Mouse (Mus musculus): ENCODE results near the gene Syt13. TPM values are rescaled to one million over a fixed set of nuclear protein-coding genes. Genes with fewer than 3 reads are reported as not detected.

Gene Syt13
- total RNA-seq, 2 experiments from 2014 or later: 0.24 to 0.28 TPM

DNA sequence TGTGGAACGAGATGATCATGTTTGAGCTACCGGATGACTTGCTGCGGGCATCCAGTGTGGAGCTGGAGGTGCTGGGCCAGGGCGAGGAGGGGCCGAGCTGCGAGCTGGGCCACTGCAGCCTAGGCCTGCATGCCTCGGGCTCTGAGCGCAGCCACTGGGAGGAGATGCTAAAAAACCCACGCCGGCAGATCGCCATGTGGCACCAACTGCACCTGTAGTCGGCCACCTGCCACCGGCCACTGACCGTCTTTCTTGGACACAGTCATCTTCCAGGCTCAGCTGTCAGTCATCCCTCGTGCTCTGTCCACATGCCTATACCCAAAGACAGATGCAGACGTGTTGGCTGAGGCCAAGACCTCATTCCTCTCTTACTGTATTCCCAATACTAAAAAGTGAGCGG, 38.6 kb downstream of the Syt13 start:
- DNase-seq: no peak

DNA sequence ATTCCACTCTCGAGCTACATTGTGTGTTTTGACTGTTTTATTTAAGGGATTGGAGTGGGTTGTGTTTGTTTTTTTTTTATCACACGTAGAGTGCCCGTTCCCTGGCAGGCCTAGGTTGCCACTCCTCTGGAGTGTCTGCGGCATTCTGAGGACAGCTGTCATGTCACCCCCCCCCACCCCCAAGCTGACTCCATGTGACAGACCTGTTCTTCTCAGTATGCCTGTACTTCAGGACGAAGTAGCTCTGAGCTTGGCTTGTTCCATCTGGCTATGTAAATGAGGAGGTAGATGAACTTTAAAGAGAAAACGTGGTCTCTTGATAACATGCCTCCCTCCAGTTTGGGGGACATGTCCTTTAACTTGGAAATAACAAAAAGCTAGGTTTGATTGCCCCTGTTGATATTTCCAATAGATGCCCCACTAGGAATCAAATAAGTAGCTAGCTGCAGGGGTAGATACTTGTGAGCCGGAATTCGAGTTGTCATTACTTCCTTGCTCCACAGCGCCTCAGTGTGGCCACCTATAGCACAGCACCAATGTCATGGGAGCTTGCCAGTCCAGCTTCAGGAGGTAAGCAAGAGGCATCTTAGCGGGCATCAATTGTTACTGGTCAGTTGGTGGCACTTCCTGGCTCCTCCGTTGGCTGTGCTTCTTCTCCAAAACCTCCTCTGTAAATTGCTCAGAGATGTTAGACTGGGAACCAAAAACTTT, 39.7 kb downstream of the Syt13 start:
- intact Hi-C loops (cut with DNase I): loop anchor here (1.0 to 2.0 kb wide), 2 partner anchors 44 to 72 kb away; no protein-coding TSS in a partner anchor
- peak; percentile 60 to 74 for DNase-seq

More for the DNA sequence above, 38.6 kb downstream of the Syt13 start:
- intact Hi-C loops (cut with DNase I): no loop called here

DNA sequence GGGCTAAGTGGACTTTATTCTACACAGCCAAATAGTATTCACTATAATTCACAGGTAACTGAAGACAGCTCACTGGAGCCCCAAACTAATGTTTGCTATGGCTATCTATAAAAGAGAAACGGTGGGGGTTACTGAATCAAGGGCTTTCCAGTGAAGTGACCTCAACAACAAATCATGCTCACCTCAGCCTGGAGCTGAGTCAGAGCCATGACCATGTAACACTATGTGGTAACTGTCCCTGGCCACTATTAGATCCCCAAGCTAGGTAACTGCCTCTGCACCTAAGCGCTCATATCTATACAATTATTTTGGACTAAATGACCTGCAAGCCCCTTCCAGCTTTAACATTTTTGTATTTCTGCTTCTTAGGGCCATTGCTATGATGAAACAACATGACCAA, 42.0 kb downstream of the Syt13 start:
- DNase-seq: no peak
- intact Hi-C loops (cut with DNase I): no loop called here

DNA sequence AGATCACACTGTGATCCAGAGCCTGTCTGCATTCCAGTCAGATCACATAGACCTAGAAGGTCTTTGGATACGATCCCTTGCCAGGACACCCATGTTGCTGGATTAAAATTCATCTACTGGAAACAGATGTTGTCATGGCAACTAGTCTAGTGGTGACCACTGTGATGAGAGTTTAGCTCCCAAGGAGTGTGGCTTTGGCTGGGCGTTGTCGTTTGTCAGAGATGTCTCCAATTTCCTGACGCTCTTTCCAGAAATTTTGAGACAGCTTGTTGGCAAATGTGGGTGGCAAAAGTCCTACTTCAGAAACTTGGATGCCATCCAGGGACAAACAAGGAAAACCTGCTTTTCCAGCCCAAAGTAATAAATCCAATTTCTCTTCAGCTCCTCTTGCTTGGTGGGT, 43.7 kb downstream of the Syt13 start:
- intact Hi-C loops (cut with DNase I): no loop called here
- DNase-seq: no peak

- intact Hi-C loops (cut with DNase I): no loop called here
Observed at GRCm38 (mm10) chr2:92964345-92964744, 49.4 kb downstream of the Syt13 start.

GRCm38 (mm10) chr2:92966257-92966656, 51.4 kb downstream of the Syt13 start:
- intact Hi-C loops (cut with DNase I): loop anchor here (2.0 kb wide), 1 partner anchor 97 kb away; no protein-coding TSS in a partner anchor
- DNase-seq: no peak

More at GRCm38 (mm10) chr2:92964345-92964744, 49.4 kb downstream of the Syt13 start:
- no peak for DNase-seq

- DNase-seq: no peak
- intact Hi-C loops (cut with DNase I): loop anchor here (2.0 kb wide), 1 partner anchor 96 kb away; no protein-coding TSS in a partner anchor
Observed at GRCm38 (mm10) chr2:92967032-92967838, 52.3 kb downstream of the Syt13 start.

DNA sequence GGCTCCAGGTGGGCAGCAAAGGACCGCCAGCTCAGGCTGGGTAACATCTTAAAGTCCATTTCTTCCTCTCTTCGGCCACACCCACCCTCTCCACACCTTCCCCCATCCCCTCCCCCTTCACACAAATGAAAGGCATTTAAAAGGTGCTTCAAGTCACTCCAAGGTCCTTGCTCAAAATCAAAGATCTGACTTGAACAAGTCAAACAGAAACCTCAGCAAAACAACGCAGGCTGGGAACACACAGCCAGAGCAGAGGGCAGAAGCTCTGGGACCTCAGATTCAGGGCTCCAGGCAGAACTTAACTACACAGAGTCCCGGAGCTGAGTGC, 52.9 kb downstream of the Syt13 start:
- intact Hi-C loops (cut with DNase I): loop anchor here (2.0 kb wide), 1 partner anchor 95 kb away; no protein-coding TSS in a partner anchor
- no peak for DNase-seq

DNA sequence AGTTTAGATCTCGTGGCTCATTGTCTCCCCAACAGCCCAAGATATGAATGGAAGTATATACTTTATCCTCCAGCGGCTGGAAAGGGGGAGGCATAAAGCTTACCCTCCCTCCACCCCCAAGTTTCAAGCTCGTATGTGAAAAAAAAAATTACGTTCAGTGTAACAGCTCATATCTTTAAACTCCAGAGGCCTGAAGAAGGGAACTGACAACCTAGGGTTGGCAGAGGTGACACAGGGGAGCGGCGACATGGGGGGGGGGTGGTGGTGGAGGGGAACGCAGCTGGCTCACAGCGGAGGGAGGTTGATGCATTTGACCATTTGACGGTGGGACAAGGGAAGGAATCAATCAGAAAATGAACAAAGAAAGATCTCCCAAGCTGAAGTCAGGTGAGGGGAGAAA, 56.2 kb downstream of the Syt13 start:
- intact Hi-C loops (cut with DNase I): no loop called here
- no peak for DNase-seq

- no peak for DNase-seq
- intact Hi-C loops (cut with DNase I): no loop called here
Observed at GRCm38 (mm10) chr2:92971536-92971935, 56.6 kb downstream of the Syt13 start.

GRCm38 (mm10) chr2:92972071-92972470, 57.2 kb downstream of the Syt13 start:
- DNase-seq: no peak
- intact Hi-C loops (cut with DNase I): no loop called here

GRCm38 (mm10) chr2:92973646-92974045, 58.7 kb downstream of the Syt13 start:
- intact Hi-C loops (cut with DNase I): no loop called here
- no peak for DNase-seq

DNA sequence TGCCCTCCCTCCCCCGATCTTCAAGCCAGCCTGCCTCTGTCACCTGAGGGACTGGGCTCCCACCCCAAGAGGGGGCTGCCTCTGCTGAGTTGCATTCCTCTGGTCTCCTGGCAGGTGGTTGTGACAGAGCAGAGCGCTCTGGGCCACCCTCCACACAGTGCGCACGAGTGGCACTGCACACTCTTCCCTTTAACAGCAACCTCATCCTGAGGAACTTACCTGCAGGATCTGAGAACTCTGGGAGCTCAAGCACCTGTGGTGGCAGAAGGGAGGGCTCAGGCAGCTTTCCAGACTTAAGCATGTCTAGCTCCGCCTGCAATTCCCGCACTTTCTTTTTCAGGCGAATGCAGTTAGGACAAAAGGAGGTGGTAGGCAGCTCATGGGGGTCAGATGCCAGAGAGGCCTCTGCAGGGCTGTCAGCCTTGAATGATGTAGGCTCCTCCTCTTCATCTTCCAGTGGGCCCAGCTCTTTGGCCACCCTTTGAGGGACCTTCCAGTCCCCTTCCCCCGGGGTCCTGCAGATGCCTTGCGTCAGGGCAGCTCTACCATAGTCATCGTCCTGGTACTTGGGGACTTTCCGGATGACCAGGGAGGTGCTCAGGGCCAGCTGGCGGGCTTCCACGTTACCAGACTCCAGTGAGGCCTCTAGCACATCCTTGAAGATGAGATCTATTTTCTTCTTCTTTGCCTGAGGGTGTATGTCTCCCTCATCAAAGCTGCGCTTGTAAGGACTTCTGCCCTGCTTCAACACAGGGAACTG, 60.3 kb downstream of the Syt13 start:
- intact Hi-C loops (cut with DNase I): no loop called here
- no peak for DNase-seq

- intact Hi-C loops (cut with DNase I): no loop called here
- DNase-seq: no peak
Observed at GRCm38 (mm10) chr2:92980165-92980564, 65.3 kb downstream of the Syt13 start.

DNA sequence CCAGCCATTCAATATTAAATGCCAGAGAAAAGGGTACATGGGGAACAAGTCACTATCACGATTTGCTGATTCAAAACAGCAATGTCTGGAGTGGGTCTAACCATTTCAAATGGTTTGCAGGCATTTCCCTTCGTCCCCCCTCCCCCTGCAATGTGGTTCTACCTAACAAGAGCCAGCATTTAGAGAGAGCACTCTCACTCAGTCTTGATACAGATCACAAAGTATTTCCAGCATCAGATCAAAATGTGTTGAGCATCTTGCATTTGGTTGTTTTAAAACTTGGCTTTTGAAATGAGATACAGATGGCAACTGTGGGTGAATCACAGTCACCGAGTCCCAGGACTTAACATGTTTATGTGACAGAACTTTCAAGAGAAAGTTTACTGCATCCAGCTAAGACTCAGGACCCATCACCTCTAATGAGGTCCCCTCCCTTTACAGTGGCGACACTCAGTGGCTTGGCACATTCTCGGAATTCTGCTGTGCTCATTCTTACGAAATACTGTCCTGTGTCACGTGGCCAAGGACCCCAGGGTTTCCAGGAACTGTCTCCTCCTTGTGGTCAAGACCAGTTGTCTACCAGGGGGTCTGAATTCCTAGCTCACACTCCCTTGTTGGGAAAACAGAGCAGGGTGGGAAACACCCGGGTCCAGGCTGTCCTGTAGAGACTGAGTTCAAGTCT, 67.8 kb downstream of the Syt13 start:
- DNase-seq: no peak
- intact Hi-C loops (cut with DNase I): no loop called here

DNA sequence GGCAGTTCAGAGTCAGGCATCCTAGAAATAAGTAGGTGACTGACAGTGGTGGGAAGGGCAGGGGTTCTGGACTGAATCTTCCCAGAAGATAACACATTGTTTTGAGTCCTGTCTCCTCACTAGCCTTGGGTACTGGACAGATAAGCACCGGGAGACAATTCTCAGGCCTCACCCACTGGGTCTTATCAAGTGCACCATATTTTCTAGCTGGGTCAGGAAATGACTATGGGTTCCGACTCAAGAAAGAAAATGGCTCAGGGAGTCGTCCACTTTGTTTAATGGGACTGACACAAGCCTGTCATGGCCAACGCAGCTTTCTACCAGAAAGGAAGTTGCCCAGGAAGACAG, 68.3 kb downstream of the Syt13 start:
- intact Hi-C loops (cut with DNase I): no loop called here

GRCm38 (mm10) chr2:92984321-92985108, 69.6 kb downstream of the Syt13 start:
- intact Hi-C loops (cut with DNase I): loop anchor here (5.0 kb wide), 2 partner anchors 63 to 213 kb away; partner anchors contain the start of gene Prdm11
- DNase-seq: no peak

More for the DNA sequence above, 68.3 kb downstream of the Syt13 start:
- DNase-seq: no peak

- intact Hi-C loops (cut with DNase I): loop anchor here (5.0 kb wide), 2 partner anchors 62 to 212 kb away; partner anchors contain the start of gene Prdm11
- no peak for DNase-seq
Observed at GRCm38 (mm10) chr2:92985171-92985570, 70.3 kb downstream of the Syt13 start.

GRCm38 (mm10) chr2:92985600-92985999, 70.7 kb downstream of the Syt13 start:
- DNase-seq: no peak
- intact Hi-C loops (cut with DNase I): loop anchor here (5.0 kb wide), 2 partner anchors 62 to 212 kb away; partner anchors contain the start of gene Prdm11
